Mouse (Mus musculus) frontal cortex, adult (tissue): ENCODE measurements at regions not wholly inside any gene's neighbourhood (a gene's known extent, or its start where the extent isn't known, plus 50 kb on each side); places are given as distances from the start of the nearest gene placed in this dataset.

Experiments
- ATAC-seq: cut with Nextera tagmentation; 2 replicates; pipeline ENCODE4 v1.9.2; 2017; ENCODE audit warnings: mild to moderate bottlenecking, moderate library complexity, mixed read lengths; ENCODE audit not compliant: low TSS enrichment

- ATAC-seq: peak; percentile 77
These were observed 688.6 kb upstream of the BB014433 start for GRCm38 (mm10) chr8:15734461-15734860.

DNA sequence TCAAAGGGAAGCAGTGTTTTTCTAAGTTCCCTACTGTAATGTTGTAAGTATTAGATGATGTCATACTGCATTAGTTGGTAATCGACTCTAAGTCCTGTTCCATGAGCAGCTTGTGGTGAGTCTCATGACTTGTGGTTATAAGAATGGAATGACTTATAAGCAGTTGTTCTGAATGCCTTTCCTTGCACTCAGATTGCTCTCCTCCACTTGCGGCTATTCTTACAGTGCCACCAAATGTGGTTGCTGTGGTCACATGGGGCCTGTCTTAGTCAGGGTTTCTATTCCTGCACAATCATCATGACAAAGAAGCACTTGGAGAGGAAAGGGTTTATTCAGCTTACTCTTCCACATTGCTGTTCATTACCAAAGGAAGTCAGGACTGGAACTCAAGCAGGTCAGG is 685.4 kb upstream of the BB014433 start:
- ATAC-seq: no peak

GRCm38 (mm10) chr8:15729075-15729474 is 683.2 kb upstream of the BB014433 start:
- peak; percentile 78; the same call in 1 of the 2 replicates for ATAC-seq

- ATAC-seq: no peak
These were observed 680.4 kb upstream of the BB014433 start for GRCm38 (mm10) chr8:15726310-15726709.
